Mouse (Mus musculus): ENCODE measurements around the gene Tomm20. TPM values are rescaled to one million over a fixed set of nuclear protein-coding genes. Genes with fewer than 3 reads are reported as not detected.
"Not testable (repeated sequence)": the region's sequence is repeated elsewhere in the genome, so short reads cannot be mapped to it uniquely, and the experiment has no call there.

The Tomm20 gene
- total RNA-seq, 2 experiments from 2014 or later: 104 to 120 TPM

GRCm38 (mm10) chr8:126882586-126882985, 63.1 kb downstream of the Tomm20 start:
- DNase-seq: not testable (repeated sequence)

- DNase-seq: no peak
Measured at GRCm38 (mm10) chr8:126881641-126882140, 64.0 kb downstream of the Tomm20 start.

Other genes with a start within 250 kb of the Tomm20 start
- 1 to 10 TPM; 7.6 to 8.5 TPM for gene Rbm34, start 25.2 kb upstream of the Tomm20 start, total RNA-seq (2021)
- gene Pard3, start 118.0 kb upstream of the Tomm20 start, total RNA-seq (2021): 10 to 100 TPM; 41.0 to 42.0 TPM